Mouse (Mus musculus): Measurements from ENCODE around the gene Sbk1. TPM values are rescaled to one million over a fixed set of nuclear protein-coding genes. Genes with fewer than 3 reads are reported as not detected.
"Not testable (repeated sequence)": the region's sequence is repeated elsewhere in the genome, so short reads cannot be mapped to it uniquely, and the experiment has no call there.

Gene Sbk1
- polyA plus RNA-seq, 1 experiment from 2014 or later = 12.1 TPM

DNA sequence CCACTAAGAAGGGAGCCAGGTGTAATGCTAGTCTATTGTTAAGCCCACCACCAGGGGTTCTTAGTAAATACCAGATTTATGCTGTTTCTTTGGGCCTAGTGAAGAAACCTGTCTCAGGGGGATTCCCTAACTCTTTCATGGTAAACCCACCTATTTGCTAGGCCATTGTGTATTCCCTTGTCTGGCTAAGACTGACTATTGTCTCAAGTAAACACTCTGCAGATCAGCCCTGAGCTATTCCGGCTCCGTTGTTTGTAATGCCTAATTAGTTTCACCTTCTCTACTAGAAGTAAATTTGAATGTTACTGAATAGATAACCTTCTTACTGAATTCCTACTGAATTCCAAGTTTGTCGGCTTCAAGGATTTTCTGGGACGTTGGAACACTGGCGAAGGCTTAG lies 29.4 kb downstream of the Sbk1 start:
- H3K27me3 ChIP-seq (ENCODE audit: control insufficient read depth, insufficient read depth, low read length); H3K4me1 ChIP-seq (ENCODE audit: control insufficient read depth, insufficient read depth, low read length); H3K9me3 ChIP-seq (replicated peaks; ENCODE audit: control insufficient read depth, low read length); H3K4me3 ChIP-seq (ENCODE audit: low read length); H3K36me3 ChIP-seq (ENCODE audit: control insufficient read depth, insufficient read depth); H3K4me2 ChIP-seq (ENCODE audit: low read depth, low read length); H3K27ac ChIP-seq (ENCODE audit: low read length); H3K9ac ChIP-seq (ENCODE audit: low read length); ATAC-seq (replicated peaks; ENCODE audit: extremely low read depth, insufficient read depth, low FRiP score): not testable (repeated sequence)
- 83% methylated on average over 5 of the region's 5 CpGs for WGBS

GRCm38 (mm10) chr7:126311822-126312221 lies 39.4 kb downstream of the Sbk1 start:
- Histone ChIP-seq H3K27ac (ENCODE audit: low read length) (no peak overlapping the region), H3K27me3 (ENCODE audit: control insufficient read depth, insufficient read depth, low read length) (no peaks in the 10 kb centered on the region), H3K36me3 (ENCODE audit: control insufficient read depth, insufficient read depth) (no peaks in the 10 kb centered on the region), H3K9me3 (replicated peaks; ENCODE audit: control insufficient read depth, low read length) (no peaks in the 10 kb centered on the region), H3K4me2 (ENCODE audit: low read depth, low read length) (no peak overlapping the region), H3K9ac (ENCODE audit: low read length) (no peak overlapping the region), H3K4me1 (ENCODE audit: control insufficient read depth, insufficient read depth, low read length) (no peaks in the 10 kb centered on the region), H3K4me3 (ENCODE audit: low read length) (no peak overlapping the region)
- 79% methylated on average over 4 of the region's 4 CpGs for WGBS
- ATAC-seq (replicated peaks; ENCODE audit: extremely low read depth, insufficient read depth, low FRiP score) = no peak

DNA sequence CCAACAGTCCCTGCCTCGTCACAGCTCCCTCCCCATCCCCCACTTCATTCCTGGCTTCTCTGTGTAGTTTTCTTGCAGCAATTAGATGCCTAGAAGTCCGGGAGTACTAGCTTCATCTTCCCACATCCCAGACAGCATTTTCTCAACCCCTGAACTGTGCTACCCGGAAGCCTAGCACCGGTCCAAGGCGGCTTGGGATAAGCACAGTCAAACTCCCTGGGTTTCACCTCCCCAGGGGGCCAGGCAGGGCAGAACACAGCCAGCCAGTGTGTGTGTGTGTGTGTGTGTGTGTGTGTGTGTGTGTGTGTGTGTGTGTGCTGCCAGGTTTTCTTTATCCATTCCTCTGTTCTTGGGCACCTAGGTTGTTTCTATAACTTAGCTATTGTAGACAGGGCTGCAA lies 40.9 kb downstream of the Sbk1 start:
- WGBS = 43% methylated on average over 5 of the region's 5 CpGs
- H3K36me3 ChIP-seq (ENCODE audit: control insufficient read depth, insufficient read depth) = no peaks in the 10 kb centered on the region
- no peak overlapping the region for H3K4me2 ChIP-seq (ENCODE audit: low read depth, low read length)
- H3K9me3 ChIP-seq (replicated peaks; ENCODE audit: control insufficient read depth, low read length) = no peaks in the 10 kb centered on the region
- no peak for ATAC-seq (replicated peaks; ENCODE audit: extremely low read depth, insufficient read depth, low FRiP score)
- H3K9ac ChIP-seq (ENCODE audit: low read length) = no peak overlapping the region
- H3K27ac ChIP-seq (ENCODE audit: low read length) = no peak overlapping the region
- no peak overlapping the region for H3K4me3 ChIP-seq (ENCODE audit: low read length)
- H3K4me1 ChIP-seq (ENCODE audit: control insufficient read depth, insufficient read depth, low read length) = no peaks in the 10 kb centered on the region
- H3K27me3 ChIP-seq (ENCODE audit: control insufficient read depth, insufficient read depth, low read length) = no peaks in the 10 kb centered on the region

DNA sequence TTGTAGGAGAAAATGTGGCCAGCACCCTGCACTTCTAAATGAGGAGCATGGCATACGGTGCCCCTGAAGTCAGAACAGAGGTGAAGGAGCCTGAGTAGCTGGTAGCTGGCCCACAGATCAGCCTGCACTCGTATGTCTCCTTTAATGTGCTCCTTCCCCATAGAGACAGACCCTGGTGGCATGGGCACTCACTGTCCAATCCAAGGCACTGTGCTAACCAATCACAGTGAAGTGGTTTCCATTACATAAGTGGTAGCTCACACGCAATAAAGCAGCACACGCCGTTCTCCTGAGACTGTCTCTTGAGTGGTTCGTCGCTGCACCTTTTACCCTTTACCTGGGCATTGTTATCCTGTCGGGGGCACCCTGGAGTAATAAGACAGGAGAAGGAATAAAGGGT lies 41.9 kb downstream of the Sbk1 start:
- Histone ChIP-seq H3K27me3 (ENCODE audit: control insufficient read depth, insufficient read depth, low read length) (no peaks in the 10 kb centered on the region), H3K9ac (ENCODE audit: low read length) (no peak overlapping the region), H3K27ac (ENCODE audit: low read length) (no peak overlapping the region), H3K4me1 (ENCODE audit: control insufficient read depth, insufficient read depth, low read length) (no peaks in the 10 kb centered on the region), H3K4me3 (ENCODE audit: low read length) (no peak overlapping the region), H3K4me2 (ENCODE audit: low read depth, low read length) (no peak overlapping the region), H3K9me3 (replicated peaks; ENCODE audit: control insufficient read depth, low read length) (no peaks in the 10 kb centered on the region), H3K36me3 (ENCODE audit: control insufficient read depth, insufficient read depth) (no peaks in the 10 kb centered on the region)
- WGBS = 70% methylated on average over 8 of the region's 8 CpGs
- ATAC-seq (replicated peaks; ENCODE audit: extremely low read depth, insufficient read depth, low FRiP score) = no peak

GRCm38 (mm10) chr7:126323729-126324128 lies 51.3 kb downstream of the Sbk1 start:
- no peaks in the 10 kb centered on the region for H3K4me1 ChIP-seq (ENCODE audit: control insufficient read depth, insufficient read depth, low read length)
- no peak overlapping the region; the same call in 1 of the 2 replicates for H3K4me2 ChIP-seq (ENCODE audit: low read depth, low read length)
- no peak overlapping the region for H3K27ac ChIP-seq (ENCODE audit: low read length)
- H3K27me3 ChIP-seq (ENCODE audit: control insufficient read depth, insufficient read depth, low read length) = peaks cover 10% of the 10 kb centered on the region
- no peaks in the 10 kb centered on the region for H3K36me3 ChIP-seq (ENCODE audit: control insufficient read depth, insufficient read depth)
- no peaks in the 10 kb centered on the region for H3K9me3 ChIP-seq (replicated peaks; ENCODE audit: control insufficient read depth, low read length)
- no peak; the same call in 1 of the 2 replicates for ATAC-seq (replicated peaks; ENCODE audit: extremely low read depth, insufficient read depth, low FRiP score)
- WGBS = 9% methylated on average over 11 of the region's 11 CpGs
- no peak overlapping the region for H3K4me3 ChIP-seq (ENCODE audit: low read length)
- H3K9ac ChIP-seq (ENCODE audit: low read length) = no peak overlapping the region

GRCm38 (mm10) chr7:126324791-126325190 lies 52.4 kb downstream of the Sbk1 start:
- 22% methylated on average over 3 of the region's 3 CpGs for WGBS
- no peak overlapping the region for H3K4me2 ChIP-seq (ENCODE audit: low read depth, low read length)
- no peaks in the 10 kb centered on the region for H3K36me3 ChIP-seq (ENCODE audit: control insufficient read depth, insufficient read depth)
- no peaks in the 10 kb centered on the region for H3K9me3 ChIP-seq (replicated peaks; ENCODE audit: control insufficient read depth, low read length)
- no peak; the same call in 1 of the 2 replicates for ATAC-seq (replicated peaks; ENCODE audit: extremely low read depth, insufficient read depth, low FRiP score)
- no peak overlapping the region for H3K4me3 ChIP-seq (ENCODE audit: low read length)
- H3K9ac ChIP-seq (ENCODE audit: low read length) = no peak overlapping the region
- H3K4me1 ChIP-seq (ENCODE audit: control insufficient read depth, insufficient read depth, low read length) = no peaks in the 10 kb centered on the region
- peaks cover 10% of the 10 kb centered on the region for H3K27me3 ChIP-seq (ENCODE audit: control insufficient read depth, insufficient read depth, low read length)
- peak overlapping the region; percentile 0; the same call in 1 of the 2 replicates for H3K27ac ChIP-seq (ENCODE audit: low read length)

- not testable (repeated sequence) for H3K9me3 ChIP-seq (replicated peaks; ENCODE audit: control insufficient read depth, low read length); H3K27ac ChIP-seq (ENCODE audit: low read length); H3K4me3 ChIP-seq (ENCODE audit: low read length); H3K9ac ChIP-seq (ENCODE audit: low read length); ATAC-seq (replicated peaks; ENCODE audit: extremely low read depth, insufficient read depth, low FRiP score); H3K36me3 ChIP-seq (ENCODE audit: control insufficient read depth, insufficient read depth); H3K4me2 ChIP-seq (ENCODE audit: low read depth, low read length); H3K4me1 ChIP-seq (ENCODE audit: control insufficient read depth, insufficient read depth, low read length)
- 26% methylated on average over 9 of the region's 9 CpGs for WGBS
- peaks cover 10% of the 10 kb centered on the region for H3K27me3 ChIP-seq (ENCODE audit: control insufficient read depth, insufficient read depth, low read length)
Observed at GRCm38 (mm10) chr7:126325576-126326273, 53.3 kb downstream of the Sbk1 start.

DNA sequence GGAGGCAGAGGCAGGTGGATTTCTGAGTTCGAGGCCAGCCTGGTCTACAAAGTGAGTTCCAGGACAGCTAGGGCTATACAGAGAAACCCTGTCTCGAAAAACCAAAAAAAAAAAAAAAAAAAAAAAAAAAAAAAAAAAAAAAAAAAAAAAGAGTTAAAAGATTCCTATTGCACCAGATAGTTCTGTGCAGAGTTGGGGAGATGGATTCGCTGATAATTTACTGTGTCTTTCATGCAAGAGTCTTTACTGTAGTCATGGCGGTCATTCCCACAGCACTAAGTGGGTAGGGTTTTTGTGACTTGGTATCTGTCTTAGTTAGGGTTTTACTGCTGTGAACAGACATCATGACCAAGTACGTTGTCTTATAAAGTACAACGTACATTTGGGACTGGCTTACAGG lies 56.4 kb downstream of the Sbk1 start:
- H3K4me3 ChIP-seq (ENCODE audit: low read length); H3K9me3 ChIP-seq (replicated peaks; ENCODE audit: control insufficient read depth, low read length); H3K4me1 ChIP-seq (ENCODE audit: control insufficient read depth, insufficient read depth, low read length); H3K9ac ChIP-seq (ENCODE audit: low read length); H3K27ac ChIP-seq (ENCODE audit: low read length); H3K36me3 ChIP-seq (ENCODE audit: control insufficient read depth, insufficient read depth); H3K4me2 ChIP-seq (ENCODE audit: low read depth, low read length); ATAC-seq (replicated peaks; ENCODE audit: extremely low read depth, insufficient read depth, low FRiP score): not testable (repeated sequence)
- peaks cover 10% of the 10 kb centered on the region for H3K27me3 ChIP-seq (ENCODE audit: control insufficient read depth, insufficient read depth, low read length)
- WGBS = 78% methylated on average over 4 of the region's 6 CpGs

- H3K4me3 ChIP-seq (ENCODE audit: low read length) = no peak overlapping the region
- no peak overlapping the region for H3K27ac ChIP-seq (ENCODE audit: low read length)
- peaks cover 6% of the 10 kb centered on the region; the same call in 1 of the 2 replicates for H3K27me3 ChIP-seq (ENCODE audit: control insufficient read depth, insufficient read depth, low read length)
- H3K9ac ChIP-seq (ENCODE audit: low read length) = no peak overlapping the region
- no peaks in the 10 kb centered on the region for H3K36me3 ChIP-seq (ENCODE audit: control insufficient read depth, insufficient read depth)
- no peak for ATAC-seq (replicated peaks; ENCODE audit: extremely low read depth, insufficient read depth, low FRiP score)
- no peaks in the 10 kb centered on the region for H3K4me1 ChIP-seq (ENCODE audit: control insufficient read depth, insufficient read depth, low read length)
- no peak overlapping the region for H3K4me2 ChIP-seq (ENCODE audit: low read depth, low read length)
- H3K9me3 ChIP-seq (replicated peaks; ENCODE audit: control insufficient read depth, low read length) = no peaks in the 10 kb centered on the region
- 67% methylated on average over 9 of the region's 9 CpGs for WGBS
Observed at GRCm38 (mm10) chr7:126329907-126330645, 57.7 kb downstream of the Sbk1 start.

All from heart, embryonic 16.5 days (tissue).